Mouse (Mus musculus) kidney, postnatal 14 days (tissue): ENCODE measurements at regions not wholly inside any gene's neighbourhood (a gene's known extent, or its start where the extent isn't known, plus 50 kb on each side); places are given as distances from the start of the nearest gene placed in this dataset.
"Not testable (repeated sequence)": the region's sequence is repeated elsewhere in the genome, so short reads cannot be mapped to it uniquely, and the experiment has no call there.

Experiments
- DNase-seq: peaks from one replicate; pipeline ENCODE4 v3.0.0; 2022; ENCODE audit warnings: mixed read lengths

DNA sequence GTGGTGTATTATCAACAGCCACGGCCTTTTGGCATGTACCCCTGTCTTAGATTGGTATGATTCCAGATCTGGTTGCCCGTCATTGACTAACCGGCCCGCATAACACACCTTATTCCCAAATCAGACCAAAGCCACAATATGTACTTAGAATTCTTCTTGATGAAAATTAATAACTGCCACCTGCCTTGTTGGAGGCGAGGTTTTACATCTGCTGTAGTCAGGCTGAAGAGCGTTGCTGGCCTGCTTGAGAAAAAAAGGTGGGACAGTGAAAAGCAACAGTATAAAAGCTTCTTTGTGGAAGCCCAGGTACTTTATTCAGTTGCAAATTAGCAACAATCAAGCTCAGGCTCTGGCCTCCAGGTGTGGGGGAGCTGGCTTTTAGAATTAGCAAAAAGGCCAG is 223.6 kb upstream of the Car8 start:
- DNase-seq, result not testable (repeated sequence)

GRCm38 (mm10) chr4:8454346-8454745 is 215.5 kb upstream of the Car8 start:
- DNase-seq, result no peak

GRCm38 (mm10) chr4:8432393-8432792 is 193.6 kb upstream of the Car8 start:
- DNase-seq, result peak; percentile 36

GRCm38 (mm10) chr4:8431032-8431332 is 192.1 kb upstream of the Car8 start:
- no peak for DNase-seq

- no peak for DNase-seq
Observed at GRCm38 (mm10) chr4:8430269-8431031, 191.6 kb upstream of the Car8 start.

GRCm38 (mm10) chr4:8429771-8430170 is 190.9 kb upstream of the Car8 start:
- no peak for DNase-seq

DNA sequence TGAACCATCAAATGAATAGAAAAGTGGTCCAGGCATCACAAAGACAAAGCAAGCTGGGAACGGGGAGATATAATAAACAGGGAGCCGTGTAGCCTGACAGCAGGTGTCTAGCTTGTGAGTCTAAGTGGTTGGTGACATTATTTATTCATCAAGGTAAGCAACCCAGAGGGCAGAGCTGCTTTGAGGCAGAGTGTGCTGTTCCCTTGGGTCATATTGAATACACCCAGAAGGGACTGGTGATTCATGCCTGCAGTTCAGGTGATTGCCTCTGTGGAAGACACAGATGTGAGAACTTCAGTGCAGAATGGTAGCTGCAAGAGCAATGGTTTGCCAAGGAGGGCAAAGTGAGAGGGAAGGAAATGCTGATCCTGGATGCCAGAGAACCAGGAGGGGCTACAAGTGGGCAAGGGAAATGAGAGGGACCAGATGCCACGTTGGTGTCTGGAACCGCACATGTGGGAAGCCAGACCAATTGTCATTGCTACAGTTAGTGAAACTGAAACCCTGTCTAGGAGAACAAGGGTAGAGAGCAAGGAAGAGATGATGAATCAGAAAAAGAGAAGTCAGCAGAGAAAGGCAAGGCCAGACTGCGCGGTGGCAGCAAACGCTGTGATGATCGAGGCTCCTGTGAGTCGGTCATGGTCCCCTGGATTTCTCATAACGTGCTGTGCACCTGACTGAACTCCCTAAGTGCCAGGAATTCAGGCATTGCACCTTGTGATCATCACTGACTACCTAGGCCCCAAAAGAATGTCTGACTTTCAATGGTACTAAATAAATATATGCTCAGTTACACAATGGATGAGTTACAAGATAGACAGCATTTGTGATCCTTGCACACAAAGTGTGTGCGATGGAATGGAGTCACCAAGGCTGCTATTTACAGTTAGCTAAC is 190.0 kb upstream of the Car8 start:
- DNase-seq, result no peak

GRCm38 (mm10) chr4:8427812-8428211 is 189.0 kb upstream of the Car8 start:
- no peak for DNase-seq

DNA sequence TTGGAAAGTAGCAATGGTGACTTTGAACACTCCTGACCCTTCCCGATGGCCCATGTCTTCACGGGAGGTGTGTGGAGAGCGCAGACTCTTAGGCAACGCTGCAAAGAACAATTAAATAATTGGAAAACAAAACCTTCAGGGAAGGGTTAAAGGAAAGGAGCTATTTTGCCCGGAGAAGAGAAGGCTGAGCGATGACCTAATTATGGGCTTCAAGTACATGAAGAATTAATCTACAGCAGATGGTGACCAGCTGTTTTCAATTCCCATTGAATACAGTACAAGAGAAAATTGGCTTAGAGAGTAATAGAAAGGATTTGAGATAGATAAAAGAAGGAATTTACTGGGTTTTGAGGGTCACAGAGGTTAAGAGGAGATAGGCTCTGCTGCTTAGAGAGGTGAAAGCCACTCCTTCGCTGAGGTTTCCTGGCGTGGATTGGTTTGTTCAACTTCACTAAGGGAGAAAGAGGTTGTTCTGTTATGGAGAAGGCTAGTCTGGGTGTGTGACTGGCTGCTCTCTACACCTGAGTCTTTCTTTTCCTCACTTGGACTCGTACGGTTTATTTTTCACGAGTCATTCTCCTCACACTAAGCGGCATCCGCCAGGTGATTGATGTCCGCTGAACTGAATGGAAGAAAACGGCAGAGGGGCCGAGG is 184.7 kb upstream of the Car8 start:
- DNase-seq, result peak; percentile 21

DNA sequence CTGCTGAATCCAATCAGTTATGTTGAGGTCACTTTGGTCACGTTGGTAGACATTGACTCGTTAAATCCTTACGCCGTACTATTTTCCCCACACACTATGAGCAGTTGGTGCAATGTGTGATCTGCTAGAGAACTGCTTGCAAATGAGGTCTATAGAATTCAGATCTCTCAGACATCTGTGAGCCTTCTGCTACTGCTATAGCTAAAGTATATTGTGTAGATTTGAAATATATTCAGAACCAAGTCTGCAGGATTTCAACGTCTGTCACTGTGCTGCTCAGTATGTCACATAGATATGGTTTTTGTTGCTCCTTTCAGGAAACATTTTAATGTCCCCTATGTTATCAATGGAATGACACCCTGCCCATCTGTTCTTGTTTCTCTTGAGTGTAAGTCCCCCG is 182.4 kb upstream of the Car8 start:
- no peak for DNase-seq

- DNase-seq, result no peak
Observed at GRCm38 (mm10) chr4:8418374-8419031, 179.7 kb upstream of the Car8 start.

DNA sequence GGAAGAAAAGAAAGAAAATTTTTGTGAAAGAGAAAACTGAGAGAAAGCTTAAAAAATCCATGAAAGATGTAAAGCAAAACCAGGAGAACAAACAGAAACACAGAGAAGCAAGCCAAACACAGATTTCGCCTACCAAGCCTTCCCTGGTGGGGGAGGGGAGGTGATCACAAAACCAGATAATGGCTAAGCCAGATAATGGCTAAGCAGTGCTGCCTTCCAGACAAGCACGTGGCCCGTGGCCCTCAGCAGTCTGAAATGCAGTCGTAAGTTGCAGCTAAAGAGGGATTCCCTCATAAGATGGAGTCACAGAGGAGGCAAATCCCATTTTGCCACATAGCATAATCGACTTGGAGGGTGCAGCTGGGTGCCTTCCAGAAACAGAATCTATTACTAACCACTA is 179.0 kb upstream of the Car8 start:
- no peak for DNase-seq

DNA sequence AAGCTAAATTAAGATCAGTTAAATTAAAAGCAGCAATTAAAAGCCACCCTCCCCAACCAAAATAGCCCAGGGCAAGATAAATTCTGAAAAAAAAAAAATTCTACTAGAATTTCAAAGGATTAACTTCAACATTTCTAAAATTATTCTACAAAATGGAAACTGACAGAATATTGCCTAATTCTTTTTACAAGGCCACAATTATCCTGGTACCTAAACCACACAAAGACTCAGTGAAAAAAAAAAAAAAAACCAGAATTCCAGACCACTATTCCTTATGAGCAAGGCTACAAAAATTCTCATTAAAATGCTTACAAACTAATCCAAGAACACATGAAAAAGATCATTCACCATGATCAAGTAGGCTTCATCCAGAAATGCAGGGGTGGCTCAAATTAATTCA is 174.5 kb upstream of the Car8 start:
- DNase-seq, result no peak

GRCm38 (mm10) chr4:8400069-8400468 is 161.2 kb upstream of the Car8 start:
- no peak for DNase-seq

GRCm38 (mm10) chr4:8399430-8399829 is 160.6 kb upstream of the Car8 start:
- DNase-seq, result no peak

- no peak for DNase-seq
Observed at GRCm38 (mm10) chr4:8398969-8399368, 160.1 kb upstream of the Car8 start.

GRCm38 (mm10) chr4:8383162-8383561 is 144.3 kb upstream of the Car8 start:
- no peak for DNase-seq

DNA sequence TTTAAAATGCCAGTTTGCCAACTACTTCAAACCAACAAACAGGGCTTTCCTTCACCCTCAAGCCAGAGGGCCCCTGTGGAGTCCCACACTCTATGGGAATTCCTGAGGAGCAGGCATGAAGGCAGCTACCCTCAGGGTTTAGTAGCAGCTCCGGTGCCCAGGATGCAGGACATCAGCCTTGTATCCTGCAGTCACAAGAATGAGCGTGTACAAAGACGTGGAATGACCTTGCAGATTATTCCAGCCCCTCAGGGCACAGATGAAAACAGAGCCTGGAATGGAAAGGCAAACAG is 143.2 kb upstream of the Car8 start:
- no peak for DNase-seq

GRCm38 (mm10) chr4:8381408-8382124 is 142.7 kb upstream of the Car8 start:
- DNase-seq, result no peak

- DNase-seq, result peak; percentile 72
Observed at GRCm38 (mm10) chr4:8380711-8381338, 142.0 kb upstream of the Car8 start.

DNA sequence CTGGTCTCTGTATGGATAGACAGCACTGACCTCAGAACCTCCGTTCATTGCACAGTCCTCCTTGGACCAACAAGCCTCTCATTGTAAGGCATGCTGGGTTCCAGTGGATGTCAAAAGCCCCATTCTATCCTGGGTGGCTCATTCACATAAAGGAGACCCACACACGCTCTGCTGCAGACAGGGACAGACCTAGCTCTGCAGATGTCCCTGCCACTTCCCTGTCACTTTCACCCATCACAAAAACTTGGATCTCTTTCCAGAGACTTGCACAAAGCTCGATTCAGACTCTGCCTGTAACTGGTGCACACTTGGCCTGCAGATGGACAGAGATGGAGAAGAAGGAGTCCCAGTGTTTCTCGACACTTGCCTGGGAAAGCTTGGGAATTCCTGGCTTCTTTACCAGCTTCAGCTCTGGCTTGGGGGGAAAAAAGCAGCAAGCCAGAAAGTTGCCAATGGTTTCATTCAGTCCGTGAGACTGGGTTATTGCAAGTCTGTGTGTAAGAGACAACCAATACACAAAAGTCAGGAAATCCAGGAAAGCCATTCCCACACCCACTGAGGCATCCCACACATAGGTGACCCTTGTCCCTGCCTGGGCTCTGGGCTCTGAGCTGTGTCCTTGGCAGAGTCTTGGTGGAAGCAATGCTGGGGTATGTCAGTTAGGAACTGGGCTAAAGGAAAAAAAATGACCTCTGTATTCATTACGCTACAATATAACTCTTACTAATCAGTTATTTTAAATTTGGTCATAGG is 136.1 kb upstream of the Car8 start:
- DNase-seq, result no peak

- DNase-seq, result no peak
Observed at GRCm38 (mm10) chr4:8374061-8374460, 135.2 kb upstream of the Car8 start.
